Mouse (Mus musculus): ENCODE results near the gene Nptx1.
A peak's percentile ranks its signal among the peaks of the same experiment; 100 is the strongest.

Gene Nptx1

GRCm38 (mm10) chr11:119503675-119504074 lies 43.9 kb downstream of the Nptx1 start:
- no peaks in the 10 kb centered on the region for H3K4me1 ChIP-seq (replicated peaks; ENCODE audit: low read depth, low read length)
- TF ChIP-seq CTCF (conservative IDR thresholded peaks at IDR 0.05; ENCODE audit: low read length) (peak; percentile 96), POU5F1 (IDR thresholded peaks at IDR 0.05; ENCODE audit: borderline replicate concordance, low read length) (no peak)
- peaks cover 96% of the 10 kb centered on the region for H3K36me3 ChIP-seq (ENCODE audit: insufficient read depth, low read length)
- no peak overlapping the region for H3K4me3 ChIP-seq (replicated peaks; ENCODE audit: low read length)
- H3K27me3 ChIP-seq (ENCODE audit: insufficient read depth, low read length): no peaks in the 10 kb centered on the region
- no peaks in the 10 kb centered on the region for H3K9me3 ChIP-seq (ENCODE audit: low read length)

DNA sequence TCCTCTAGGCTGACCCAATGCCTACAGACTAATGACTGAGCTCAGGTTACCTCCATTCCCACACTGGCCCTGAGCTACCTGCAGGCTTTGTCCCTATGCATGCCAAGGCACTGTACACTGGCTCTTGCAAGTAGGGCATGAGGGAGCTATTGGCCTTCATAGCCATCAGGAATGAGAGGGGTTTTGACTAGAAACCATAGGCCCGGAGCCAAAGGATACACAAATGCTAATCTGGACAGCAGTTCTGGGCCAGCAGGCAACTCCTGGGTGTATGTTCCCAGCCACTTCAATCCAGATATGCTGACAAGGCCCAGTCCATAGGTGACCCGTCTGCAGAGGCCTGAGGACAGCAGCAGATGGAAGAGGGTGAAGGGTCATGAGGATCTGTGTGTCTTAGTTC lies 47.5 kb downstream of the Nptx1 start:
- no peaks in the 10 kb centered on the region for H3K9me3 ChIP-seq (ENCODE audit: low read length)

GRCm38 (mm10) chr11:119499297-119499696 lies 48.3 kb downstream of the Nptx1 start:
- no peak overlapping the region for H3K4me3 ChIP-seq (replicated peaks; ENCODE audit: low read length)
- H3K9me3 ChIP-seq (ENCODE audit: low read length): no peaks in the 10 kb centered on the region
- no peaks in the 10 kb centered on the region for H3K4me1 ChIP-seq (replicated peaks; ENCODE audit: low read depth, low read length)
- TF ChIP-seq CTCF (conservative IDR thresholded peaks at IDR 0.05; ENCODE audit: low read length) (no peak), POU5F1 (IDR thresholded peaks at IDR 0.05; ENCODE audit: borderline replicate concordance, low read length) (no peak), NANOG (IDR thresholded peaks at IDR 0.05; ENCODE audit: borderline replicate concordance, low read length) (no peak)
- peaks cover 87% of the 10 kb centered on the region for H3K36me3 ChIP-seq (ENCODE audit: insufficient read depth, low read length)
- H3K27me3 ChIP-seq (ENCODE audit: insufficient read depth, low read length): no peaks in the 10 kb centered on the region

More for the DNA sequence above, 47.5 kb downstream of the Nptx1 start:
- H3K4me3 ChIP-seq (replicated peaks; ENCODE audit: low read length): no peak overlapping the region
- no peaks in the 10 kb centered on the region for H3K27me3 ChIP-seq (ENCODE audit: insufficient read depth, low read length)
- TF ChIP-seq POU5F1 (IDR thresholded peaks at IDR 0.05; ENCODE audit: borderline replicate concordance, low read length) (no peak), CTCF (conservative IDR thresholded peaks at IDR 0.05; ENCODE audit: low read length) (no peak), NANOG (IDR thresholded peaks at IDR 0.05; ENCODE audit: borderline replicate concordance, low read length) (no peak)
- no peaks in the 10 kb centered on the region for H3K4me1 ChIP-seq (replicated peaks; ENCODE audit: low read depth, low read length)
- peaks cover 89% of the 10 kb centered on the region for H3K36me3 ChIP-seq (ENCODE audit: insufficient read depth, low read length)

- TF ChIP-seq POU5F1 (IDR thresholded peaks at IDR 0.05; ENCODE audit: borderline replicate concordance, low read length): no peak
- no peak for TF ChIP-seq CTCF (conservative IDR thresholded peaks at IDR 0.05; ENCODE audit: low read length)
- TF ChIP-seq NANOG (IDR thresholded peaks at IDR 0.05; ENCODE audit: borderline replicate concordance, low read length): no peak
- H3K4me3 ChIP-seq (replicated peaks; ENCODE audit: low read length): no peak overlapping the region
- no peaks in the 10 kb centered on the region; the same call in 1 of the 2 replicates for H3K4me1 ChIP-seq (replicated peaks; ENCODE audit: low read depth, low read length)
- H3K9me3 ChIP-seq (ENCODE audit: low read length): no peaks in the 10 kb centered on the region
- H3K36me3 ChIP-seq (ENCODE audit: insufficient read depth, low read length): peaks cover 78% of the 10 kb centered on the region
- H3K27me3 ChIP-seq (ENCODE audit: insufficient read depth, low read length): no peaks in the 10 kb centered on the region
Measured at GRCm38 (mm10) chr11:119497451-119497850, 50.1 kb downstream of the Nptx1 start.

DNA sequence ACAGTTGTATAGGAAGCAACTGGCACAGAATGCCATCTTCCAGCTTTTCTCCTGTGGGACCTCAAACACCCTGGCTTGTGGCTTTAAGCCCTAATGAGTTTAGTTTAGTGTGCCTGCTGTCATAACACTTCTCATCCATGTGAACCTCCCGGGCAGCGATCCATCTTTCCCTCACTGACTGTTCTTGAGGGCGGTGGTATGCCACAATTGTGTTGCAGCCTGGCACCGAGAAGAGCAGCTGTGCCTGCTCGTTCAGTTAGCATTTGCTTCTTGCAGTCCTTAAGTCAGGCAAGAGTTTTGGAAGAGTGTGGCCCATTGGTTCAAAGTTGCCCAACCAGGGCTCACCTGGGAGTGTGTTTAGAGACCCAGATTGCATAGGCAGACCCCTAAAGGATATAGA lies 51.4 kb downstream of the Nptx1 start:
- Histone ChIP-seq H3K9me3 (ENCODE audit: low read length) (no peaks in the 10 kb centered on the region), H3K4me3 (replicated peaks; ENCODE audit: low read length) (no peak overlapping the region), H3K36me3 (ENCODE audit: insufficient read depth, low read length) (peaks cover 65% of the 10 kb centered on the region), H3K27me3 (ENCODE audit: insufficient read depth, low read length) (no peaks in the 10 kb centered on the region), H3K4me1 (replicated peaks; ENCODE audit: low read depth, low read length) (peaks cover 8% of the 10 kb centered on the region)
- TF ChIP-seq CTCF (conservative IDR thresholded peaks at IDR 0.05; ENCODE audit: low read length) (no peak), POU5F1 (IDR thresholded peaks at IDR 0.05; ENCODE audit: borderline replicate concordance, low read length) (no peak)

DNA sequence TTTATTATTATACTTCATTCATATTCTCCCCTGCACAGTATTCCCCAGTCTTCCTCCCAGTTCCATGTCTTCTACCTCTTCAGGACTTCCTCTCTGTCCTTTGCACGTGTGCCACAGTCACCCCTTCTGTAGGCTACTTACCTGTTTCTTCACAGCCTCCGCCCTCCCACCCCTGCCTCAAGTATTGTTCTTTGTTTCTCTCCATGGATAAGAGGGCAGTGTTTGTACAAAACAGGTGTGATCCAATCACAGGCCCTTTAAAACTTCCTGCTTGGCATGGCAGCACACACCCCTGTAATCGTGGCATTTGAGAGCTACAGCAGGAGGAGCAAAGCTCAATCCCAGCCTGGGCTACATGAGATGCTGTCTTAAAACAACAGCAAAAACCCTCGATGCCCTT lies 54.0 kb downstream of the Nptx1 start:
- TF ChIP-seq NANOG (IDR thresholded peaks at IDR 0.05; ENCODE audit: borderline replicate concordance, low read length): no peak
- TF ChIP-seq POU5F1 (IDR thresholded peaks at IDR 0.05; ENCODE audit: borderline replicate concordance, low read length): no peak
- no peak for TF ChIP-seq CTCF (conservative IDR thresholded peaks at IDR 0.05; ENCODE audit: low read length)
- H3K27me3 ChIP-seq (ENCODE audit: insufficient read depth, low read length): 0 out of 2 replicates have a peak, but pooled peaks cover 5% of the 10 kb centered on the region
- H3K4me3 ChIP-seq (replicated peaks; ENCODE audit: low read length): no peak overlapping the region
- peaks cover 17% of the 10 kb centered on the region for H3K4me1 ChIP-seq (replicated peaks; ENCODE audit: low read depth, low read length)
- H3K36me3 ChIP-seq (ENCODE audit: insufficient read depth, low read length): peaks cover 43% of the 10 kb centered on the region
- H3K9me3 ChIP-seq (ENCODE audit: low read length): no peaks in the 10 kb centered on the region

GRCm38 (mm10) chr11:119492830-119493229 lies 54.7 kb downstream of the Nptx1 start:
- no peaks in the 10 kb centered on the region for H3K9me3 ChIP-seq (ENCODE audit: low read length)
- 0 out of 2 replicates have a peak, but pooled peaks cover 5% of the 10 kb centered on the region for H3K27me3 ChIP-seq (ENCODE audit: insufficient read depth, low read length)
- peaks cover 43% of the 10 kb centered on the region for H3K36me3 ChIP-seq (ENCODE audit: insufficient read depth, low read length)
- TF ChIP-seq CTCF (conservative IDR thresholded peaks at IDR 0.05; ENCODE audit: low read length) (no peak), NANOG (IDR thresholded peaks at IDR 0.05; ENCODE audit: borderline replicate concordance, low read length) (no peak), POU5F1 (IDR thresholded peaks at IDR 0.05; ENCODE audit: borderline replicate concordance, low read length) (no peak)
- H3K4me1 ChIP-seq (replicated peaks; ENCODE audit: low read depth, low read length): peaks cover 17% of the 10 kb centered on the region
- H3K4me3 ChIP-seq (replicated peaks; ENCODE audit: low read length): no peak overlapping the region

GRCm38 (mm10) chr11:119491690-119492087 lies 55.9 kb downstream of the Nptx1 start:
- H3K27me3 ChIP-seq (ENCODE audit: insufficient read depth, low read length): 0 out of 2 replicates have a peak, but pooled peaks cover 5% of the 10 kb centered on the region
- peaks cover 17% of the 10 kb centered on the region for H3K4me1 ChIP-seq (replicated peaks; ENCODE audit: low read depth, low read length)
- peak overlapping the region; percentile 90 for H3K4me3 ChIP-seq (replicated peaks; ENCODE audit: low read length)
- H3K36me3 ChIP-seq (ENCODE audit: insufficient read depth, low read length): peaks cover 49% of the 10 kb centered on the region
- H3K9me3 ChIP-seq (ENCODE audit: low read length): no peaks in the 10 kb centered on the region
- TF ChIP-seq POU5F1 (IDR thresholded peaks at IDR 0.05; ENCODE audit: borderline replicate concordance, low read length) (no peak), NANOG (IDR thresholded peaks at IDR 0.05; ENCODE audit: borderline replicate concordance, low read length) (no peak), CTCF (conservative IDR thresholded peaks at IDR 0.05; ENCODE audit: low read length) (no peak)

All from E14TG2a.4 (cell line).